11 mouse cellular contexts compared by ENCODE assay signal in genomic region chr14:22494866-22495265, GRCm38 (mm10).
DNase-seq lines count a peak whose midpoint lies in the region; ATAC-seq lines count a peak whose summit lies in the region.
"Had no signal": no experiment of that assay in that cellular context is flagged by ENCODE, and none has a peak within 500 bp of the region (broad histone marks: within the 10 kb centered on the region; RNA-seq: fewer than 3 reads in every experiment).

No protein-coding gene starts in this region.

- no peaks in the 10 kb centered on the region for H3K36me3 ChIP-seq in hindbrain, embryonic 11.5 days (ENCODE audit: control insufficient read depth, insufficient read depth, low read length)
- H3K36me3 ChIP-seq in midbrain, embryonic 13.5 days = no peaks in the 10 kb centered on the region
- H3K36me3 ChIP-seq: limb, embryonic 15.5 days had no signal

- WGBS in hindbrain, embryonic 11.5 days = 16% methylated on average over 10 of the region's 10 CpGs
- 6% methylated on average over 10 of the region's 10 CpGs for WGBS in midbrain, embryonic 13.5 days

- H3K9me3 ChIP-seq in hindbrain, embryonic 11.5 days (ENCODE audit: control insufficient read depth, low read length) = no peaks in the 10 kb centered on the region
- no peaks in the 10 kb centered on the region for H3K9me3 ChIP-seq in midbrain, embryonic 13.5 days
- H3K9me3 ChIP-seq: limb, embryonic 15.5 days had no signal

- H3K4me1 ChIP-seq in hindbrain, embryonic 11.5 days (replicated peaks; ENCODE audit: control insufficient read depth, insufficient read depth, low read length) = no peaks in the 10 kb centered on the region
- H3K4me1 ChIP-seq in midbrain, embryonic 13.5 days (replicated peaks) = peaks cover 9% of the 10 kb centered on the region
- H3K4me1 ChIP-seq: limb, embryonic 15.5 days had no signal

- H3K4me3 ChIP-seq in hindbrain, embryonic 11.5 days (ENCODE audit: low read depth, low read length) = no peak overlapping the region
- H3K4me3 ChIP-seq in midbrain, embryonic 13.5 days (replicated peaks) = no peak overlapping the region
- H3K4me3 ChIP-seq: heart, adult 2 months; limb, embryonic 15.5 days had no signal

- no peak overlapping the region for H3K9ac ChIP-seq in hindbrain, embryonic 11.5 days (ENCODE audit: low read depth, low read length)
- no peak overlapping the region for H3K9ac ChIP-seq in midbrain, embryonic 13.5 days (replicated peaks)
- H3K9ac ChIP-seq: limb, embryonic 15.5 days had no signal

- ATAC-seq in hindbrain, embryonic 11.5 days (ENCODE audit: low FRiP score) = peak; percentile 81
- peak; percentile 69 for ATAC-seq in midbrain, embryonic 13.5 days

- H3K4me2 ChIP-seq in hindbrain, embryonic 11.5 days (replicated peaks; ENCODE audit: low read depth, low read length) = no peak overlapping the region
- peak overlapping the region; percentile 19; the same call in 1 of the 2 replicates for H3K4me2 ChIP-seq in midbrain, embryonic 13.5 days (replicated peaks)
- H3K4me2 ChIP-seq: limb, embryonic 15.5 days had no signal

- H3K27ac ChIP-seq in hindbrain, embryonic 11.5 days (ENCODE audit: low read depth, low read length) = peak overlapping the region; percentile 71
- H3K27ac ChIP-seq in midbrain, embryonic 13.5 days = no peak overlapping the region
- H3K27ac ChIP-seq: heart, adult 2 months; limb, embryonic 15.5 days had no signal

- H3K27me3 ChIP-seq in hindbrain, embryonic 11.5 days (ENCODE audit: control insufficient read depth, insufficient read depth, low read length) = no peaks in the 10 kb centered on the region
- H3K27me3 ChIP-seq in midbrain, embryonic 13.5 days = peaks cover 6% of the 10 kb centered on the region; the same call in 1 of the 2 replicates
- H3K27me3 ChIP-seq: limb, embryonic 15.5 days had no signal

- DNase-seq in adrenal gland, adult 8-10 months = peak; percentile 6
- DNase-seq in adrenal gland, postnatal 25 days = no peak
- DNase-seq in Muller cell, postnatal 12 days (ENCODE audit: inconsistent ontology term) = peak; percentile 43
- DNase-seq in hindbrain, embryonic 11.5 days (ENCODE audit: low spot score) = peak; percentile 70
- DNase-seq in T-cell, adult 2 months (ENCODE audit: low spot score) = no peak
- DNase-seq in right cerebral cortex, adult 18-20 months = no peak
- no peak for DNase-seq in thymus, postnatal 10 days (ENCODE audit: low spot score in 2 of 2)
- DNase-seq: heart, adult 2 months; kidney, postnatal 14 days had no signal

Comparison
In these comparisons a context has a peak if more than half of its experiments do, and no peak if none do; other contexts are left out.
1. DNase-seq: peak in adrenal gland, adult 8-10 months (single experiment), Muller cell, postnatal 12 days (single experiment) and hindbrain, embryonic 11.5 days (single experiment); none in adrenal gland, postnatal 25 days (single experiment), T-cell, adult 2 months (single experiment), right cerebral cortex, adult 18-20 months (single experiment) and thymus, postnatal 10 days (0 of 2).